Mouse (Mus musculus) bone marrow, adult 2 months (tissue): ENCODE data around the gene Kcne1.

Experiments
- CTCF ChIP-seq: fragments of 200-500 bp; IDR thresholded peaks from 2 replicates; pipeline ENCODE4 v1.5.1; 2011; ENCODE audit warnings: low read length, control low read depth; ENCODE audit not compliant: control insufficient read depth, insufficient read depth
- POLR2A ChIP-seq: fragments of 200-500 bp; IDR thresholded peaks from 2 replicates; pipeline ENCODE4 v1.6.1; 2011; ENCODE audit warnings: low read depth, mild to moderate bottlenecking, control low read depth, low read length, borderline replicate concordance; ENCODE audit not compliant: control insufficient read depth

GRCm38 (mm10) chr16:92307947-92308346 lies 51.3 kb downstream of the Kcne1 start:
- TF ChIP-seq CTCF, result no peak
- no peak for TF ChIP-seq POLR2A
